Mouse (Mus musculus) erythroid progenitor cell, adult 5-6 weeks (primary cell): Measurements from ENCODE around the gene Arhgef25. TPM values are rescaled to one million over a fixed set of nuclear protein-coding genes. Genes with fewer than 3 reads are reported as not detected.
"Not testable (repeated sequence)": the region's sequence is repeated elsewhere in the genome, so short reads cannot be mapped to it uniquely, and the experiment has no call there.

Experiments used
- ATAC-seq: replicated peaks from 2 replicates; pipeline ENCODE4 v1.8.0; 2016; ENCODE audit warnings: moderate number of reproducible peaks, mild to moderate bottlenecking, moderate TSS enrichment, inconsistent platforms; ENCODE audit not compliant: poor library complexity, low FRiP score, severe bottlenecking
- total RNA-seq, 2 experiments: library from RNA; stranded (forward) in 1 of 2; stranded (reverse) in 1 of 2; fragments of 150-400 nt in 1 of 2; fragments of 186-747, 209-891 nt in 1 of 2; gene quantifications; 2 replicates each; pipeline versions ENCODE4 v1.2.3 to v1.2.4; 2015 to 2017; ENCODE audit warnings: low replicate concordance in 2 of 2

The Arhgef25 gene
- total RNA-seq, 2 experiments from 2014 or later, result 10.1 TPM; not detected in 1

DNA sequence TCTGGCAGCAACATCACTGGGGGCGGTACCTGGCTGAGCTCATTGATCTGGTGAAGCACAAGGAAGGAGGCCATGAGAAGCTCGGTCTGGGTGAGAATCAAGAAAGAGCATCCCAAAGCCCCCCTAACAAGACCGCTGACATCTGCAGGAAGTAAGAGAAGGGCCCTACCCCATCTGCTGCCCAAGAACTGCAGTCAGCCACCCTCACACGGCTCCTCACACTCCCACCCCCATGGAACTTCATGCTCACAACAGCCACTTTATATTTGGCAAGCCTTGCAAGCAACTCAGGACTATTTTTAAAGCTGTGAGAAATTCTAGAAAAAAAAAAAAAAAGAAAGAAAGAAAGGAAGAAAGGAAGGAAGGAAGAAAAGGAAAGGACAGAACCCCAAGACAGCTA is 19.0 kb upstream of the Arhgef25 start:
- ATAC-seq, result no peak

DNA sequence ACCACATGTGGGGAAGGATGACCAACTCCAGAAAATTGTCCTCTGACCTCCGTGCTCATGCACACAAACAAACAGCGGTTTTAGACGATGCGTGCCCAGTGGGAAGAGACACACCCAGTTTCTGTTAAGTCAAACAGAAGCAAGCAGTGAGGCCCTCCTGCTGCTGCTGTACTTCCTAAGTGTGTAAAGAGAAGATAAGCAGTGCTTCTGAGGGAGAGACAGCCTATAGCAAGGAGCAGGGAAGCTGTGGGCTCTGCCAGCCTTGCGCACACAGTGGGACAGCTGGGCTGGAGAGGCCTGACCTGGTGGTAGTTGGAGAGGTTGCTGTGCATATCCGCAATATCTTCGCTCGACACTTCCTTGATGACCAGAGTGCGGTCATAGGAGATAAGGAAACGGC is 15.5 kb upstream of the Arhgef25 start:
- peak; percentile 89 for ATAC-seq

DNA sequence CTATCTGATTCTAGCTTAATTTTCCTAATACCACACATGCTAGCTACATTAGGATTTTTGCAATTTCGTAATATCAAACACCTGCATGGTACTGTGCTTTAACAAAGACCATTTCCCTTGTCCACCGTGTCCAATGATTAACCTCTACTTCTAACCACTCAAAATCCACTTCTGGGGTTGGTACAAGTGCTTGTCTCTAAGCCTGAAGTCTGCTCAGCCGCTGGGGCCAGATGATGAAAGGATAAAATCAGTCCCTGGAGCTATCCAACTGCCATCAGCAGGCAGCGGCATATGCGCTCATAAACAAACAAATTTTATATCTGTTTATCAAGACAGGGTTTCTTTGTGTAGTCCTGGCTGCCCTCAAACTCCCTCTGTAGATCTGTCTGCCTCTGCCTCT is 14.7 kb upstream of the Arhgef25 start:
- ATAC-seq, result no peak

DNA sequence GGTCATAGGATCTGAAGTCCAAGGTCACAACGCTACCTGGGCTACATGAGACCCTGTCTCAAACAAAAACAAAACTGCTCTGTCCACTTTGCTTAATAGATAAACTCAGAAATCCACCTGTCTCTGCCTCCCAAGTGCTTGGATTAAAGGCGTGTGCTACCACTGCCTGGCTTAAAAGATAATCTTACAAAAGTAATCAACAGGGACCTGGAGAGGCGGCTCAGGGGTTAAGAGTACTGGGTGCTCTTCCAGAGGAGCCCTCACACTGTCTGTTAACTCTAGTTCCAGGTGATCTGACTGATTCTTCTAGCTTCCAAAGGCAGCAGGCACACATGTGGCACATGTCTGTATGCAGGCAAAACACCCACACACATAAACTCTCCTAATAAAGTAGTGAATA is 13.2 kb upstream of the Arhgef25 start:
- peak; percentile 61 for ATAC-seq

DNA sequence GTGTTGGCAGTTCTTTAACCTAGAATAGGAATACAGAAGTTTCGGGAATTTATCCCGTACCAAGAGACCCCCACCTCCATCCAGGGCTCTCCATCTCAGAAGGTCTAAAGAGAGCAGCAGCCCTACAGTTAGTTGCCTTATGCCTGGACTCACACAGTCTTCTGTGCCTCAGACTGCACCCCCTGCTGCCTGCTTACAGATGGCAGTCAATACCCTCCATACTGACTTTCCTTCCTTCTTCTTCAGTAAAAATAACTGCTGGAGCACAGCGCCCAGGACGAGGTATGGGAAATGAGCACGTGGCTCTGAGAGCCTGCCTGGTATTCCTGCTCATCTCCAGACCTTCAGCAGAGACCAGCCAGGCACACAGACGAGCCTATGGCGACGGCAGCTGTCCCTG is 10.4 kb upstream of the Arhgef25 start:
- no peak for ATAC-seq

DNA sequence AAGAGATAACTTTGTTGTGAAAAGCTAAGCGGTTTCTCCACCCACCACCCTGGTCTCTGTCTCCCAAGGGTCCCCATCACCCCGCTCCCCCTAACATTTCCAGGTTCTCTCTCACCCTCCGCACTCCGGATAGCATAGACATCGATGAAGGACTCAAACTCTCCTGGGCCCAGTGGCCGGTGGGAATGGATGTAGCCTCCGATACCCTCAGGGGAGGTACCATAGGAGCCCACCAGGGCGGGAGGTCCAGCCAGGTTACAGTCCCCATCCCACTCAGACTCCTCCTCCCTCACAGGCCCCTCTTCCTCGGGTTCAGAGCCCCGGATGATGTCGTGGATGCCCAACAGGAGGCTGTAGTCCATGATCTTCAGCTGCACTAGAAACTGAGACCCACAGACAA is 9.6 kb upstream of the Arhgef25 start:
- ATAC-seq, result no peak

DNA sequence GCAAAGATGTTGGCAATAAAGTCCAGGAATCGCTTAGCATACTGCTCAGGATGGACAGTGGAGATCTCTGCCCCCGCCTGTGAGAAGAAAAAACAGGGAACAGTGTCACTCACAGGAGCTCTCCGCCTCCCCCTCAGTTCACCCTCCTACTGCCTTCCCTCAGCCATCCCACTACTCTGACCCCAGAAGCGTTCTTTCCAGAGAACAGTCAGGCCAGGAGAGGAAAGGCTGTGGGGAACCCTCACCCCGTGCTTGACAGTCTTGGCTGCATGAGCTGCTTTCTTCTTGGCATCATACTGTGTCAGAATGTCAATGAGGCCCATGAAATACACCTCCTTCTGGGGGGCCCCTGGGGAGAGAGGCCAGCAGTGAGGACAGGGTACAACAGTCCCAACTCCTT is 9.2 kb upstream of the Arhgef25 start:
- ATAC-seq, result no peak

DNA sequence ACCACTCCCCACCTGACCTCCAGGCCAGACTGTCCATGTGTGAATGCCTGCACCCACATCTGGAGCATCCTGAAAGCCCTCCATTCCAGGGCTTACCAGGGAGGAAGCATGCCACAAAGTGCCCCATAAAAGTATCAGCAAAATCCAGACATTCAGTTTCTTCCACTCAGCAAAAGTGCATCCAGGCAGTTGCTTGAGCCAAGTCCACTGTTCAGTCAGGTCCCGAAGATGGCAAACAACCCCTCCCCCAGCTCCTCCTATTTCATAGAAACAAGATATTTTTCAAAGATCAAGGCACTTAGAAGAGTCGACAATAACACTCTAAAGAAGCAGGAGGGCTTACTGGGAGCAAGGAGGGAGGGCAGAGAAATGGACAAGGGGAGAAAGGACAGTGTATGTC is 8.6 kb upstream of the Arhgef25 start:
- no peak for ATAC-seq

DNA sequence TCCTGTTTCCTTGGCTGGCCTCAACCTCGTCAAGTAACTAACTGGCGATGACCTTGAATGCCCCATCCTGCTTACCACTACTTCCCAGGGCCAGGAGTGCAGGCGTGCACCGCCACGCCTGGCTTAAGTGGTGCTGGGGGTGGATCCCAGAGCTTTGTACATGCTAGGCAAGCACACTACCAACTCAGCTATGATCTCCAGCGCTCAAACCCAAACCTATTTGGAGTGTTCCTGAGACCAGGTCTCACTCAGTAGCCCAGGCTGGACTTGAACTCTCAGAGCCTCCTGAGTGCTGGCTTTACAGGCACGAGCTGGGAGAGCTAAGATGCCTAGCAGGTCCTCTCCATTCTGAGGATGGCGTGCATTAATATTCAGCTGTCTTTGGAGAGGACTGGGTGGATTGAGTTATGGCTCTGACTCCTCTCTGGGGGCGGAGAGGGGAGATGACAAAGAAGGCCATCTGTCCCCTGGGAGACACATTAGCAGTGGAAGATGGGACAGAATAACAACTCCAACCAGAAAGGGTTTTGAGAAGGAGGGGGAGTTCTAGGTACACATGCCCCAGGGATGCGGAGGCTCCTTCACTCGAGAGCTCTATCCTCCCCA is 7.7 kb upstream of the Arhgef25 start:
- no peak for ATAC-seq

DNA sequence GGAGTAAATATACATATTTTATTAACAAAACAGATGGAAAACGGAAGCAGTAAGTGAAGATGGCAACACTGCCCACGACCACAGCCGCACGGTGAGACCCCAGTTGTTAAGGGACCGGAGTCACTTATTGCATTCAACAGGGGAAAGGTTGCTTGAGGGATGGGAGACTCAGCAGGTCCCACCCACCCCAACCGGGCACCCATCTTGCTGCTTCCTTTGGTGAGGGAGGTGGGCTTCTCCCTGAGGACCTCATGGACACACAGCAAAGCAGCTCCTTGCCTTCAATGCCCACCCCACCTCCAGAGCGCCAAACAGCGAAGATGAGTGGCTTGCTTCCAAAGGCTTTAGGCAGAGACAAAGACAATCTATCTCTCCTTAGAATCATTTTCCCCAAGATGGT is 7.2 kb upstream of the Arhgef25 start:
- ATAC-seq, result no peak

DNA sequence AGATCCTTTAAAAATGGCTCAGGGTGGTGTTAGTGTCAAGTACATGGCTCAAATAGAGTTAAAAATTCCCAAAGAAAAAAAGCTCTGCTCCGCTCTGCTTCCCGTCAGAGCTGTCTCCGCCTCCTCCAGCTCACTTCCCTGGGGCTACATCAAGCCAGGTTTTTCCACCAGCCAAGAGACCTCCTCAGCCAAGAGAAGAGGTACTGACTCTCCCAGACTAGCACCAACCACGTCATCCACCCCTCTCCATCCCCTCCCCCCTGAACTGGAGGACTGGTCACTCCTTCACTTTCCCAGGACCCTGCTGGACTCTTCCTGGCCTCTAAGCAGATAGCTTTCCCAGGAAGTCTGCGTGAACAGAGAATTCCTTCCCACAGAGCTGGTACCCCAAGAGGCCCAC is 6.5 kb upstream of the Arhgef25 start:
- no peak for ATAC-seq

DNA sequence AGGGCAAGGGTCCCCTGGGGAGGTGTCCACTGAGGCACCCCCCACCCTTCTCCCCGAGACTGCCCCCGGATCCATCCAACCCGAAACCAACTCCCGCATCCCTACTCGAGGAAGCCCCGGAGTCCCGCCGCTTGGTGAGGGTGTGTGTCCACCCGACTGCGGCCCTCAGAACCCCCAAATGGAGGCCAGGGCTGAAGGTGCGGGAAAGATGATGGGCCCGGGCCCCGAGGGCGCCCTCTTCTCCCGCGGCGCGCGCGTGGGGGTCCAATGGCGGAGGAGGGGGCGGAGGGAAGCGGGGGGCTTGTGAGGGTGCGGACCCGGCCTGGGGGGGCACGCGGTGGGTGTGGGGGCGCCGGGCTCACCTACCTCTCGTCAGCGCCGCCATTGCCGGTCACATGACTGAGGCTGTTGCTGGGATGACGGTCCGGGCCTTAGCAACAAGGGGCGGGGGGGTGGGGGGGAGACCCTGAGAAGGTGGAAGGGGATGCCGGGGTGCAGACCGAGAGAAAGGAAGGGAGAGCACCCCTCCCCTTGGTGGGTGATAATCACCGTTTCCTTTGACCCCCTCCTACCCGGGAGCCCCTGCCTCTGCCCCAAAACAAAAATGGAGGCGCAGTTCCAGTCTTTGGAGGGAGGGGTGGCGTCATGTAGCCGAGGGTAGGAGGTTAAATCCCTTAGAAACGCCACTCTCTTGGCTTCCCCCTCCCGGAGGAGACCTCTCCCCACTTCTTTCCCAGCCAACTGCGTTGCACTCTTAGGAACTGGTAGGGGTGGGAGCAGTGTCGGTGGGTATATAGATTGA is 5.6 kb upstream of the Arhgef25 start, which contains the start of gene Dtx3:
Dtx3 (minus strand) TSS at position 401 of the 802 bp plus-strand sequence.
- peak; percentile 15; the same call in 1 of the 2 replicates for ATAC-seq

DNA sequence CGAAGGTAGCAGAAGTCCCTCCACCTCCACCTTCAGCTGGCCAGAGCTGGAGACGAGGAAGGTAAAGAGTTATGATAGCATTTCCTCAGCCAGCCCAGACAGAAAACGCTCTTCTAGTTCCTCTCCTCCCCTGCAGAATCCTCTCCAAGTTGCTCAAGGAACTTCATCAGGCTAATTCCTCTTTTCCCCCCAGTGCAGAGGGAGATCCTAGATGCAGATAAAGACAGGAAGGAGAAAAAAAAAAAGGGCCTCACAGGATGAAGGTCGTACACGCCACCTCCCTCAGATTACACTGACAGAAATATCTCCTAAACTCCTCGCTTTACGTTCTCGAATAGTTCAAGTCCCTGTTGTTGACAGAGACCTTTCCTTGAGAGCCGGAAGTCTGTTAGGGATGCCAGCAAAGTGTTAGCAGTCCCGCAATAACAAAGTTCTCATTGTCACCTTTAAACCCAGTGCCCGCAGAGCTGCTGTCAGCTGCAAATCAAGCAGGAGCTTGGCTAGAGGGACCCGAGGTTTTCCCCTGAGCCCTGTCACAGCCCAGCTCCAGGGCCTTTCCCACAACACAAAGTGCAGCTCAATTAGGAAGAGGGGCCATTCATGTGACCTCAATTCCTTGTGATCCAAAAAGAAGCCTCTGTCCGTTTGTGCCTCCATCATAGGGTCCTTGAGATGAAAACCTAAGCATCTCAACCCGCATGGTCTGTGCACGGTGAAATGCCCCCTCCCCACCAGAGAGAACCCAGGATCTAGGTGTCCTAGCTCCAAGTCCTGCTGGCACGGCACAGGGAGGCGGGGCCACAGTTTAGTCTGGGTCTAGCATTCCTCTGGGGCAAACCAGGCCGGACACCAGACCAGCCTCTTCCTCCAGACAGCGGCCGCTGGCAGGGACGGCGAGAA is 4.8 kb upstream of the Arhgef25 start:
- ATAC-seq, result peak; percentile 75

DNA sequence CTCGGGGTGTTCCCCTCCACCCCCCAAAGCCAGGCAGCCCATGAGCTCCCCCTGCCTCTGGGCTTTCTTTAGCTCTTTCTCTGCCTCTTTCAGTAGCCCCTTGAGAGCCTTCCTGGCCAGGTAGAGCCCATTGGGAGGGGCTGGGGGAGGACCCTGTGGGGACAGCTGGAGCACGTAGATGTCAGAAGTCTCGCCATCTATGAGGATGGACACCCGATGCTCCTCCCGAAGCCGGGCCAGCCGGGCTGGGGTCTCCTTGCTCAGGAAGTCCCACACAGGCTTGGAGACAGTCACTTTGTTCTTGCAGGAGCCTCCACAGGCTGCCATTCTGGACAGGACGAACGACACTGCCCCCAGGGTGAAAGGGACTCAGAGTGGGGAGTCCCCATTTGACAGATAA is 3.1 kb upstream of the Arhgef25 start:
- no peak for ATAC-seq

DNA sequence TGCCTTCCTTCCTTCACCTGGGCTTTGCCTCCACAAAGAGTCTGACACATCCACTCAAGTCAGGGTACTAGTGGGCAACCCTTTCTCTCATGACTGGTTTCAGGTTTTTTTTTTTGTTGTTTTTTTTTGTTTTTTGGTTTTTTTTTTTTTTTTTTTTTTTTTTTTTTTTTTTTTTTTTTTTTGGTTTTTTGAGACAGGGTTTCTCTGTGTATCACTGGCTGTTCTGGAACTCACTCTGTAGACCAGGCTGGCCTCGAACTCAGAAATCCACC is 2.1 kb upstream of the Arhgef25 start:
- ATAC-seq, result not testable (repeated sequence)

DNA sequence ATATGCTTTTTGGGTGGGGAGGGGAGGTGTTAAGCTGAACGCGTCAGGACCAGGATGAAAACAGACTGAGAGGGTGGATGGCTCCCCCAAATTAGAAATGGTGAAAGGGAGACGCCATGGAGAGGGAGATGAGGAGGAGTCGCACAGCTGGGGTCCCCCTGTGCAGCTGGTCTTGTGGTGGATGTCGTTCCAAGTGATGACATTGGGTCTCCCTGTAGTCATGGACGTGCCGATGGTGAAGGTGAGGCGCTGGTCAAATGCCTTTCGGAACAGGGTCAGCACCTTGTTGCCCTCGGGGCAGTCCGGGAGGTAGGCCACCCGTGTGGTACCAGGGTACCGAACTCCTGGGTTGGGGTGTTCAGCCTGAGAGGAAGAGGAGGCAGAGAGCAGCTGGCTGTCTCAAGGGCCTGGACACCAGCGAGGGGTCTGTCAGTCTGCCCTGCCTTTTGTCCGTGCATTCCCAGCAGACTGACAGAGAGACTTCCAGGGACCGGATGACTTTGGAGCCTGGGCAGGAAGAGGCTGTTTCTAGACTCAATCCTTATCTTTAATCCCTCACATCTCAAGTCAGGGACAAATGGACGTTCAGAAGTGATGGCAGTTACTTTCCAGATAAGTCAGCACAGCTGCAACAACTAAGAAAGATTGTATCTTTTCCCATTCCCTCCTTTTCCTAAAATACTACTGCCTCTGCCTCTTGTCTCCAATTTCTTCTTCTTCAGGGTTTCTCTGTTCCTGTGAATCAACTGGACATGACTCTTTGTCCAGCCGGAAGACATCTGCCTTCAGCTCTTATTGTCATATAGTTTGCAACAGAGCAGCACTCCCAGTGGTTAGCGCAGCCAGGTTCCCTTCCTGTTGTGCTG is 1.5 kb upstream of the Arhgef25 start:
- no peak for ATAC-seq

DNA sequence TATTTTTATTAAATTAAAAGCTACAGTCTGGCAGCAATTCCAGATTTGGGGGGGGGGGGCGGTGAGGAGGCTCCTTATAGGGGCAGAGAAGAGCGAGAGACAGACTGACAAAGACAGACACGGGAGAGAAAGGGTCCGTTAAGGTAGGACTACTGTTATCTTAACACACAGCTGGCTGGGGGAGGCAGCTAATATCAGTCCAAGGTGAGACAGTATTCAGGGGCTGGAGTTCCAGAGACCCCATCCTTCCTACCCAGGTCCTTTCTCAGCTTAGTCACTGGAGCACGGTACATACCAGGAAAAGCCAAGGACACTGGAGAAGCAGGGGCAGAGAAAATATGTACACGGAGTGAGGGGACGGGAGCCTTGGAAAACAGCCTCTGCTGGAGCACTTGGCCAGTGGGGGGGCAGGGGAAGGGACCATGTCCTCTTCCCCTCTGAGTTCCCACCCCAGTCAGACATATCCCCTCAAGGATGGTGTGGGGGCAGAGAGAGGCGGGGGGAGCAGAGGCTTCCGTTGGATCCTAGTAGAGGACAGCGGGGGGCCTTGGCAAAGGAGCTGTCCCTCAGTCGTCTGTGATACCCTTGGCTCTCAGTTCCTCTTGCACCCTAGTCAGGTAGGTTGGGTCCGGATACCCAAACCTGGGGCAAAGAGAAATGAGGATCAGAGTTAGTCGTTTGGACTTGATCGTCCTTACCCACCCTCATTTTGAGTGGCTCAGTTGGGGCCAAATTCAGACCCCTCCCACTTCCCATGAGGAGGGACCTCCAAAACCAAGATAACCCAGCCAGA is 711 bp upstream of the Arhgef25 start:
- ATAC-seq, result no peak

DNA sequence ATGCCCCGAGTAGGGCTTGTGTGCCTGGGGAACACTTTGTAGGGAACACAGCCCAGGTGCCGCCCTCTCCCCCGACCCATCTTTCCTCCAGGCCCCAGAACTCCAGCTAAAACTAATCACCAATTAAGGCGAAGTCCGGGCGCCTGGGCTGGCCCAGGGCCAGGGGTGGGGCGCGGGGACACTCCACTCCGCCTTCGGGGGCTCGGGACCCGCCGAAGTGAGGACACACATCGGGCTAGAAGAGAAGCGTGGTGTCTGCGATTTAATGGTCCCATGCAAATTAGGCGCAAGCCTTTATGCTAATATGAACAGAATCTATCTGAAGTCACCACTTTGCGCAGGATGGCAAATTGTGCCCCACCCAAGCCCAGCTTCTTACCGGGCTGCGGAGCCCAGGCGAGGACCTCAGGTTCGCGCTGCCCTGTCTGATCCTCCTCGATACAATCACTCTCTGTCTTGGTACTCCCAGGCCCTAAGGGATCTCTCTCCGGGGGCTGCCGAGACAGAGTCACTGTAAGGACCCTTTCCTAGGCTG is 700 bp downstream of the Arhgef25 start:
- peak; percentile 80 for ATAC-seq
